Mouse (Mus musculus): Measurements from ENCODE around the gene Aadat. TPM values are rescaled to one million over a fixed set of nuclear protein-coding genes. Genes with fewer than 3 reads are reported as not detected.
"Not testable (repeated sequence)": the region's sequence is repeated elsewhere in the genome, so short reads cannot be mapped to it uniquely, and the experiment has no call there.

Aadat gene
- 1.2 and 2.1 TPM in 2 replicates for polyA plus RNA-seq (2011; ENCODE audit: insufficient read length, low read depth, missing spikeins)

DNA sequence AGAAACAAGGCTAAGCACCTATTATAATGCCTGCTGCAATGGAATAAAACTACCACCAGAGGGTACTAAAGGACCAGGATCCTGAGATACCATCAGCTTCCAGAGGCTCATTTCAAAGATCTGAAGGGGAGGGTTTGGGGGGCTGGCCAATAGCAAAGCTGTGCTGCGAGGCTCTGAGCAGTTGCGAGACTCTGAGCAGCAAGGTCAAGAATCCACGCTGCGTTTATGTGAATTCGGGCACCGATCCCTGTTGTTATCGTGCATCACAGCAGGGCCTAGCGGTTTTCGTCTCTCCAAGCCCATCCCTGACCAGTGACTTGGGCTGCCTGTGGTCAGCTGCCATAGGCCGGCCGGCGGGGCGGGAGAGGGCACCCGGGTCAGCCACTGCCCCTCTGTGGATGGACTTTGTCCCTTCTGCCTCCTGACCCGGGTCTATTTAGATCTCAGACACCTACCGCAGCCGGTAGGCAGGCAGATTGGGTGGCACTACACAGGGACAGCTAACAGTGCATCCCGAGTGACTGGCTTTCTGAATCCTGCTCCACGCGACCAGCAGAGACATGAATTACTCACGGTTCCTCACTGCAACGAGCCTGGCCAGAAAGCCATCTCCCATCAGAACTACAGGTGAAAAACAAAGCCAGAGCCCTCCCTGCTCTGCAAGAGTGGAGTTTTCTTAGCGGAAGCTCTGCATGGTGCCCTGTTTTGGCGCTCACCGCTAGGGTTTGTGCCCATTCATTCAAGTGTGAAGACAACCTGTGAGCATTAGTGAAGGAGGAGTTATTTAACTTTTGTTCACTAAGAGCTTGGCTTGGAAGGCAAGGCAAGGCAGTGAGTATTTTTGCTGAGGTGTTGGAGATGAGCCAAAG, at the start of gene Aadat:
Aadat (plus strand) TSS at position 280 of the 869 bp plus-strand sequence.
- TF ChIP-seq POLR2A (IDR thresholded peaks at IDR 0.05; ENCODE audit: low read depth, low read length), result no peak
- no peak for TF ChIP-seq CTCF (IDR thresholded peaks at IDR 0.05; ENCODE audit: borderline replicate concordance, insufficient read depth, low read length)
- H3K4me1 ChIP-seq (ENCODE audit: control insufficient read depth, insufficient read depth, low read length), result no peaks in the 10 kb centered on the region
- no peak within 1 kb of the TSS for H3K27ac ChIP-seq (ENCODE audit: insufficient read depth, low read length)
- H3K4me3 ChIP-seq (ENCODE audit: insufficient read depth, low read length), result peak within 1 kb of the TSS; percentile 22

- H3K4me1 ChIP-seq (ENCODE audit: control insufficient read depth, insufficient read depth, low read length), result no peaks in the 10 kb centered on the region
- TF ChIP-seq POLR2A (IDR thresholded peaks at IDR 0.05; ENCODE audit: low read depth, low read length) (no peak), CTCF (IDR thresholded peaks at IDR 0.05; ENCODE audit: borderline replicate concordance, insufficient read depth, low read length) (peak; percentile 43)
- no peak overlapping the region for H3K27ac ChIP-seq (ENCODE audit: insufficient read depth, low read length)
- H3K4me3 ChIP-seq (ENCODE audit: insufficient read depth, low read length), result no peak overlapping the region
Measured at GRCm38 (mm10) chr8:60466686-60467335, 38.9 kb upstream of the Aadat start.

DNA sequence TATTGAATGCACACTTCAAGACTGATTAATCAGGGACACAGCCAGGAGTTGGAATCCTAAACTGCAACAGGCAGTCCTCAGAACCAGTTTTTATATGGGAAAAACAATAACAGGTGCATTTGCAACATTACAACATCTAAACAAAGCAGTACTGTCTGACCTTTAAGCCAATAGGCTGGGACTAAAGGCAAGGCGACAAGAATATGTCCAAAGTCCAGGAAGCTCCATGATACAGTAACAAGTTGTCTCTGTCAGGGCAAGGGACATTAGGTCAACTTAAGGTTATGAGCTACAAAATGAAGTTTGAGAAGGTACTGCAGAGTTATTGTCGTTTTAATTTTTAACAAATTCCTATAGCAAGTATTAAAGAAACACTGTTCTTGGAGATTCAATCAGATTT, 15.6 kb upstream of the Aadat start:
- Histone ChIP-seq H3K27ac (ENCODE audit: insufficient read depth, low read length) (no peak overlapping the region), H3K4me1 (ENCODE audit: control insufficient read depth, insufficient read depth, low read length) (peaks cover 3% of the 10 kb centered on the region), H3K4me3 (ENCODE audit: insufficient read depth, low read length) (no peak overlapping the region)
- TF ChIP-seq POLR2A (IDR thresholded peaks at IDR 0.05; ENCODE audit: low read depth, low read length) (no peak), CTCF (IDR thresholded peaks at IDR 0.05; ENCODE audit: borderline replicate concordance, insufficient read depth, low read length) (no peak)

DNA sequence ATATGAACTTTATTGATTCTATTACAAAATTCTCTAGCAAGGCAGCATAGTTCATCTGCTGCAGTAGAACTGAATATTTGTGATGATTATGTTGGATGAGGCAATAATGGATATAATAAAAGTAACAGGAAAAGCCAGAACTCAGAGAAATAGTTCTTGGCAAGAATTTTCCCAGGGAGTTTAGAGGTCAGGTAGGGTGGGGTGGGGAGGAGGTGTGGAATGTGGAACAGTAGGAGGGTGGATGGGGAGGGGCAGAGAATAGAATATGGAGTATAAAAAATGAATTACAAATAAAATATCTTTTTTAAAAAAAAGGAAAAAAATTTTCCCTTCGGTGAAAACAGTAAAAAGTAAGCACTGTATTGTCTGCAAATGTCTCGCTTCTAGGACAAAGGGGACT, 13.9 kb upstream of the Aadat start:
- Histone ChIP-seq H3K4me3 (ENCODE audit: insufficient read depth, low read length) (no peak overlapping the region), H3K27ac (ENCODE audit: insufficient read depth, low read length) (peak overlapping the region; percentile 22; the same call in 1 of the 2 replicates), H3K4me1 (ENCODE audit: control insufficient read depth, insufficient read depth, low read length) (peaks cover 3% of the 10 kb centered on the region)
- no peak for TF ChIP-seq POLR2A (IDR thresholded peaks at IDR 0.05; ENCODE audit: low read depth, low read length)

- Histone ChIP-seq H3K4me1 (ENCODE audit: control insufficient read depth, insufficient read depth, low read length) (peaks cover 3% of the 10 kb centered on the region), H3K27ac (ENCODE audit: insufficient read depth, low read length) (0 out of 2 replicates have a peak overlapping the region, but pooled peaks have one; percentile 22), H3K4me3 (ENCODE audit: insufficient read depth, low read length) (no peak overlapping the region)
- TF ChIP-seq POLR2A (IDR thresholded peaks at IDR 0.05; ENCODE audit: low read depth, low read length) (no peak), CTCF (IDR thresholded peaks at IDR 0.05; ENCODE audit: borderline replicate concordance, insufficient read depth, low read length) (no peak)
Measured at GRCm38 (mm10) chr8:60492471-60492870, 13.3 kb upstream of the Aadat start.

- H3K27ac ChIP-seq (ENCODE audit: insufficient read depth, low read length), result no peak overlapping the region
- TF ChIP-seq CTCF (IDR thresholded peaks at IDR 0.05; ENCODE audit: borderline replicate concordance, insufficient read depth, low read length) (no peak), POLR2A (IDR thresholded peaks at IDR 0.05; ENCODE audit: low read depth, low read length) (no peak)
- H3K4me3 ChIP-seq (ENCODE audit: insufficient read depth, low read length), result no peak overlapping the region
- peaks cover 3% of the 10 kb centered on the region for H3K4me1 ChIP-seq (ENCODE audit: control insufficient read depth, insufficient read depth, low read length)
Measured at GRCm38 (mm10) chr8:60494606-60495005, 11.1 kb upstream of the Aadat start.

GRCm38 (mm10) chr8:60495046-60495445, 10.7 kb upstream of the Aadat start:
- H3K27ac ChIP-seq (ENCODE audit: insufficient read depth, low read length); H3K4me3 ChIP-seq (ENCODE audit: insufficient read depth, low read length); H3K4me1 ChIP-seq (ENCODE audit: control insufficient read depth, insufficient read depth, low read length): not testable (repeated sequence)

DNA sequence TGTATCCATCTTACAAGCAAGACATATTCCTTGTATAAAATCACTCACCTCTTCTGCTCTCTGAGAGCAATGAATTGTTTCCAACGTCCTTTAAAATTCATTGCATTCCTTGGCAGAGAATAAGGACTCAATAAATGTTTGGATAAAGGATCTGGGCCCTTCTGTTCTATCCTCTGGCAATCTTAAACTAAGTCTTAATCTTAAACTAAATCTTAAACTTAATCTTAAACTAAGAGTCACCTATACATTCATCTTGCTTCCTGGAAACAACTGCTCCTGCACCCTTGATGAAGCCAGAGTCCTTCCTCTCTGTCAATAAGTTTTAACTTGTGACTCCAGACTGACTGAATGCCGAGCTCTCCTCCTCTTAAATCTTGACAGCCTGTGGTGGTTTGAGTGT, 2.6 kb upstream of the Aadat start, which contains the start of gene Gm10283:
Gm10283 (minus strand) TSS at position 101 of the 400 bp plus-strand sequence.
- TF ChIP-seq POLR2A (IDR thresholded peaks at IDR 0.05; ENCODE audit: low read depth, low read length), result no peak
- TF ChIP-seq CTCF (IDR thresholded peaks at IDR 0.05; ENCODE audit: borderline replicate concordance, insufficient read depth, low read length), result no peak
- no peak within 1 kb of the TSS for H3K4me3 ChIP-seq (ENCODE audit: insufficient read depth, low read length)

GRCm38 (mm10) chr8:60518286-60518685, 12.6 kb downstream of the Aadat start:
- Histone ChIP-seq H3K4me3 (ENCODE audit: insufficient read depth, low read length) (no peak overlapping the region), H3K27ac (ENCODE audit: insufficient read depth, low read length) (no peak overlapping the region), H3K4me1 (ENCODE audit: control insufficient read depth, insufficient read depth, low read length) (no peaks in the 10 kb centered on the region)
- no peak for TF ChIP-seq CTCF (IDR thresholded peaks at IDR 0.05; ENCODE audit: borderline replicate concordance, insufficient read depth, low read length)
- TF ChIP-seq POLR2A (IDR thresholded peaks at IDR 0.05; ENCODE audit: low read depth, low read length), result no peak

More for the DNA sequence above, 2.6 kb upstream of the Aadat start, which contains the start of gene Gm10283:
- Histone ChIP-seq H3K27ac (ENCODE audit: insufficient read depth, low read length) (no peak within 1 kb of the TSS), H3K4me1 (ENCODE audit: control insufficient read depth, insufficient read depth, low read length) (no peaks in the 10 kb centered on the region)

- H3K4me3 ChIP-seq (ENCODE audit: insufficient read depth, low read length), result no peak overlapping the region
- H3K27ac ChIP-seq (ENCODE audit: insufficient read depth, low read length), result no peak overlapping the region
- no peak for TF ChIP-seq CTCF (IDR thresholded peaks at IDR 0.05; ENCODE audit: borderline replicate concordance, insufficient read depth, low read length)
- TF ChIP-seq POLR2A (IDR thresholded peaks at IDR 0.05; ENCODE audit: low read depth, low read length), result no peak
- H3K4me1 ChIP-seq (ENCODE audit: control insufficient read depth, insufficient read depth, low read length), result no peaks in the 10 kb centered on the region
Measured at GRCm38 (mm10) chr8:60534945-60535344, 29.2 kb downstream of the Aadat start.

Measured in embryonic fibroblast, embryonic 13.5 days (primary cell).